Mouse (Mus musculus) limb, embryonic 13.5 days (tissue): ENCODE measurements at regions not wholly inside any gene's neighbourhood (a gene's known extent, or its start where the extent isn't known, plus 50 kb on each side); places are given as distances from the start of the nearest gene placed in this dataset.

Experiments used
- ATAC-seq: fragments of 200-750 bp; cut with Nextera tagmentation; 2 replicates; pipeline ENCODE4 v1.8.0; 2017; ENCODE audit warnings: low read depth, moderate number of reproducible peaks, moderate TSS enrichment; ENCODE audit not compliant: low FRiP score
- H3K27ac ChIP-seq: fragments of 300-500 bp; sonication (generic); 2 replicates; pipeline ENCODE4 v1.5.1; 2015; ENCODE audit warnings: inconsistent platforms, mild to moderate bottlenecking, moderate library complexity
- H3K27me3 ChIP-seq: fragments of 300-500 bp; sonication (generic); 2 replicates; pipeline ENCODE4 v1.6.1; 2015; ENCODE audit warnings: mild to moderate bottlenecking, inconsistent platforms
- H3K36me3 ChIP-seq: fragments of 300-500 bp; sonication (generic); 2 replicates; pipeline ENCODE4 v1.6.1; 2015; ENCODE audit warnings: inconsistent platforms, mild to moderate bottlenecking, moderate library complexity
- H3K4me1 ChIP-seq: fragments of 300-500 bp; sonication (generic); 2 replicates; pipeline ENCODE4 v1.6.1; 2015; ENCODE audit warnings: inconsistent platforms
- H3K4me2 ChIP-seq: fragments of 300-500 bp; sonication (generic); replicated peaks from 2 replicates; pipeline ENCODE4 v1.6.1; 2015; ENCODE audit warnings: inconsistent platforms, mild to moderate bottlenecking, moderate library complexity
- H3K4me3 ChIP-seq: fragments of 300-500 bp; sonication (generic); 2 replicates; pipeline ENCODE4 v1.5.1; 2015; ENCODE audit warnings: moderate library complexity, mild to moderate bottlenecking, inconsistent platforms
- H3K9ac ChIP-seq: fragments of 300-500 bp; sonication (generic); 2 replicates; pipeline ENCODE4 v1.6.1; 2015; ENCODE audit warnings: mild to moderate bottlenecking, inconsistent platforms
- H3K9me3 ChIP-seq: fragments of 300-500 bp; sonication (generic); 2 replicates; pipeline ENCODE4 v1.6.1; 2016; ENCODE audit warnings: inconsistent platforms
- WGBS: fragments of 180-500 bp; shearing (Covaris S2); methylation state at CpG from one replicate; pipeline ENCODE4 v1.1.7; 2015; 5-methylcytosine and 5-hydroxymethylcytosine counted together

DNA sequence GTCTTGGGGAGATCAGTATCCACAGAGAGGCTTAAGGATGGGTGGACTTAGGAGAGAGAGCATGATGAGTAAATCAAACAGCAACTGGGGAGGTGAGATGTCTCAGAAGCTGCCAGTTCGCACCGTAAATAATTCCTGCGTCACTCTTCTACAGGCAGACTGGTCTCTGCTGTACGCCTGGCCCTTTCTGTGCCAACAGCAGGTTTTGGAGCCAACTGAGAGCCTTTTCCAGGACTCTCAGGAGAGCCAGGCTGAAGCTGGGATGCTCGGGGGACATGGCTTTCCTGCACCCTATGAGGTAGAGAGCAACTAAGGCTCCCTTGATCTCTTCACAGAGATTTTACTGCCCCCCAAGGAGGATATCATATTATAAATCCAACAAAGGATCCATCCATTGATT, 134.3 kb upstream of the Gsc start:
- no peak overlapping the region for H3K27ac ChIP-seq
- 83% methylated on average over 5 of the region's 5 CpGs for WGBS
- H3K9me3 ChIP-seq, result peaks cover 6% of the 10 kb centered on the region
- H3K4me2 ChIP-seq, result no peak overlapping the region
- H3K9ac ChIP-seq, result no peak overlapping the region
- peaks cover 26% of the 10 kb centered on the region for H3K4me1 ChIP-seq
- ATAC-seq, result no peak
- no peaks in the 10 kb centered on the region for H3K36me3 ChIP-seq
- H3K4me3 ChIP-seq, result no peak overlapping the region
- peaks cover 39% of the 10 kb centered on the region for H3K27me3 ChIP-seq

- no peak overlapping the region for H3K27ac ChIP-seq
- H3K27me3 ChIP-seq, result peaks cover 39% of the 10 kb centered on the region
- no peak overlapping the region for H3K4me2 ChIP-seq
- ATAC-seq, result no peak
- H3K9me3 ChIP-seq, result no peaks in the 10 kb centered on the region
- H3K4me3 ChIP-seq, result no peak overlapping the region
- peak overlapping the region; percentile 13; the same call in 1 of the 2 replicates for H3K9ac ChIP-seq
- WGBS, result 44% methylated on average over 24 of the region's 24 CpGs
- peaks cover 24% of the 10 kb centered on the region for H3K4me1 ChIP-seq
- H3K36me3 ChIP-seq, result no peaks in the 10 kb centered on the region
These were observed 132.6 kb upstream of the Gsc start for GRCm38 (mm10) chr12:104605535-104606399.

- ATAC-seq, result no peak
- 70% methylated on average over 2 of the region's 2 CpGs for WGBS
These were observed 124.9 kb upstream of the Gsc start for GRCm38 (mm10) chr12:104598056-104598455.

GRCm38 (mm10) chr12:104593526-104594155, 120.5 kb upstream of the Gsc start:
- 12% methylated on average over 19 of the region's 19 CpGs for WGBS
- H3K36me3 ChIP-seq, result no peaks in the 10 kb centered on the region
- ATAC-seq, result peak; percentile 67
- peak overlapping the region; percentile 51 for H3K4me2 ChIP-seq
- H3K4me1 ChIP-seq, result peaks cover 44% of the 10 kb centered on the region
- no peak overlapping the region for H3K9ac ChIP-seq
- peak overlapping the region; percentile 0; the same call in 1 of the 2 replicates for H3K4me3 ChIP-seq
- H3K27me3 ChIP-seq, result peaks cover 36% of the 10 kb centered on the region
- H3K27ac ChIP-seq, result peak overlapping the region; percentile 18; the same call in 1 of the 2 replicates
- H3K9me3 ChIP-seq, result no peaks in the 10 kb centered on the region

More at GRCm38 (mm10) chr12:104598056-104598455, 124.9 kb upstream of the Gsc start:
- H3K4me2 ChIP-seq, result no peak overlapping the region
- no peaks in the 10 kb centered on the region for H3K9me3 ChIP-seq
- H3K4me3 ChIP-seq, result no peak overlapping the region
- H3K27me3 ChIP-seq, result peaks cover 25% of the 10 kb centered on the region
- no peaks in the 10 kb centered on the region for H3K36me3 ChIP-seq
- H3K4me1 ChIP-seq, result peaks cover 10% of the 10 kb centered on the region
- no peak overlapping the region for H3K27ac ChIP-seq
- H3K9ac ChIP-seq, result no peak overlapping the region

- Histone ChIP-seq H3K4me1 (peaks cover 44% of the 10 kb centered on the region), H3K9me3 (no peaks in the 10 kb centered on the region), H3K4me2 (peak overlapping the region; percentile 51), H3K9ac (no peak overlapping the region), H3K4me3 (peak overlapping the region; percentile 0; the same call in 1 of the 2 replicates), H3K27me3 (peaks cover 42% of the 10 kb centered on the region), H3K27ac (peak overlapping the region; percentile 18; the same call in 1 of the 2 replicates), H3K36me3 (no peaks in the 10 kb centered on the region)
- 17% methylated on average over 21 of the region's 21 CpGs for WGBS
- ATAC-seq, result peak; percentile 59
These were observed 119.8 kb upstream of the Gsc start for GRCm38 (mm10) chr12:104592791-104593525.

- 65% methylated on average over 7 of the region's 7 CpGs for WGBS
- Histone ChIP-seq H3K27ac (no peak overlapping the region), H3K9ac (no peak overlapping the region), H3K4me3 (no peak overlapping the region), H3K4me1 (peaks cover 46% of the 10 kb centered on the region), H3K4me2 (no peak overlapping the region), H3K9me3 (no peaks in the 10 kb centered on the region), H3K36me3 (no peaks in the 10 kb centered on the region), H3K27me3 (peaks cover 49% of the 10 kb centered on the region)
- ATAC-seq, result no peak
These were observed 118.4 kb upstream of the Gsc start for GRCm38 (mm10) chr12:104591571-104591970.

- Histone ChIP-seq H3K27ac (no peak overlapping the region), H3K4me3 (no peak overlapping the region), H3K4me2 (peak overlapping the region; percentile 27; the same call in 1 of the 2 replicates), H3K36me3 (no peaks in the 10 kb centered on the region), H3K9ac (no peak overlapping the region), H3K27me3 (peaks cover 48% of the 10 kb centered on the region), H3K9me3 (no peaks in the 10 kb centered on the region), H3K4me1 (peaks cover 46% of the 10 kb centered on the region)
- ATAC-seq, result no peak; the same call in 1 of the 2 replicates
- WGBS, result 52% methylated on average over 8 of the region's 8 CpGs
These were observed 117.2 kb upstream of the Gsc start for GRCm38 (mm10) chr12:104590291-104590690.

GRCm38 (mm10) chr12:104584408-104584807, 111.3 kb upstream of the Gsc start:
- peaks cover 59% of the 10 kb centered on the region for H3K27me3 ChIP-seq
- H3K4me3 ChIP-seq, result no peak overlapping the region
- H3K36me3 ChIP-seq, result no peaks in the 10 kb centered on the region
- H3K4me2 ChIP-seq, result no peak overlapping the region
- ATAC-seq, result no peak
- no peak overlapping the region for H3K9ac ChIP-seq
- H3K27ac ChIP-seq, result no peak overlapping the region
- 64% methylated on average over 9 of the region's 9 CpGs for WGBS
- H3K9me3 ChIP-seq, result no peaks in the 10 kb centered on the region
- peaks cover 35% of the 10 kb centered on the region for H3K4me1 ChIP-seq

DNA sequence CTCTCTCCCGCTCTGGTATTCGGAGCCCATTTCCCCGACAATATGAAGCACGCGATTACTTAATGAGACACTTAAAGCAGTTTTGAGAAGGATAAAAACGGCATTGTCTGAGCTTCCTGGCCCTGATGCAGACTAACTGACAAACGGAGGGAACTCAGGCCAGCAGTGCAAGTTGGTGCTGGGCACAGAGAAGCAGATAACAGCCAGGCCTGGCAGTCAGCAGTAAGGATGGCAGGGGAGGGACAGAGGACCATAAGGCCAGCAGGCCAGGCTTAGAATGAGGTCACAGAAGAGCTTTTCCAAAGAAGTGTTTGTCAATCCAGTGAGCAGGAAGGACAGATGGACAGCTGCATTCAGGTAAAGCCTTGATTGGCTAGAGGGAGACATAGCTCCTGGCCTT, 107.7 kb upstream of the Gsc start:
- Histone ChIP-seq H3K27ac (no peak overlapping the region), H3K4me3 (no peak overlapping the region), H3K9ac (no peak overlapping the region), H3K9me3 (no peaks in the 10 kb centered on the region), H3K36me3 (no peaks in the 10 kb centered on the region), H3K4me2 (no peak overlapping the region), H3K4me1 (peaks cover 49% of the 10 kb centered on the region), H3K27me3 (peaks cover 56% of the 10 kb centered on the region)
- 47% methylated on average over 7 of the region's 7 CpGs for WGBS
- no peak for ATAC-seq

DNA sequence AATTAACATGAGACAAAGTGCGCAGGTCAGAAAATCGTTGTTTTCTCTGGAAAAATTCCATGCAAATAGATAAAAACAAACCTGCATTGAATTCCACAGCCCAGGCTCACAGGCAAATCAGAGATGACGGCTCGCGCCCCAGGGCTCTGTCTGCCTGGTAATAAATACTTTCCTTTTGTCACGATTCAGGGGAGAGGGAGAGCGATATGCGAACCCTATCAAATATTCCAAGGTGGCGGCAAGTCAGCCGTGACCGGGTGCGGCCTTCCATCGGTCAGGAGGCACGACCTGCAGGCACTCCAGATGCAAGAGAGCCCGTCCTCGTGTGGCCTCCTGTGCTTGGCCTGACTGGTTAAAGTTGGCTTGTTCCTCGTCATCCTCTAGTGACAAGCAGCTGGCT, 94.5 kb upstream of the Gsc start:
- no peak for ATAC-seq
- H3K9me3 ChIP-seq, result no peaks in the 10 kb centered on the region
- H3K27ac ChIP-seq, result no peak overlapping the region
- no peaks in the 10 kb centered on the region for H3K36me3 ChIP-seq
- peaks cover 8% of the 10 kb centered on the region; the same call in 1 of the 2 replicates for H3K4me1 ChIP-seq
- no peak overlapping the region for H3K9ac ChIP-seq
- H3K27me3 ChIP-seq, result peaks cover 6% of the 10 kb centered on the region; the same call in 1 of the 2 replicates
- H3K4me2 ChIP-seq, result no peak overlapping the region
- no peak overlapping the region for H3K4me3 ChIP-seq
- 66% methylated on average over 17 of the region's 17 CpGs for WGBS

DNA sequence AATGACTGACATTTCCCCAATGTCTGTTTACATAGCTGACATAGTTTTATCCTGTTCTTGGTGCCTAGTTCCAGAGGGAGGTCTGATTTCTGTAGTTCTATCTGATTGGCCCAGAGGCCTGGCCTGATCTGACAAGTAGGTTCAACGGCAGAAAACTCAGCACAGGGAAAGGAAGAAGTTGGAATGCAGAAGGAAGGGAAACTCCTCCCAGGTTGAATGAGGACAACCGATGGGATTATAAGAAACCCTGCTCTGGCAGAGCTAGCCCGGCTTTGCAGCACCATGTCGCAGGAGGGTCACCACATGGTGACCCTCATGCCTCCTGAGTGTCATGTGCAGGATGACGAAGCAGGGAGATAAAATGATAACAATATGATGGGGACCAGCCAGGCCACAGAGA, 89.8 kb upstream of the Gsc start:
- no peaks in the 10 kb centered on the region; the same call in 1 of the 2 replicates for H3K27me3 ChIP-seq
- no peak overlapping the region for H3K27ac ChIP-seq
- WGBS, result 58% methylated on average over 5 of the region's 5 CpGs
- no peak overlapping the region for H3K4me3 ChIP-seq
- ATAC-seq, result no peak
- H3K36me3 ChIP-seq, result no peaks in the 10 kb centered on the region
- H3K4me1 ChIP-seq, result peaks cover 13% of the 10 kb centered on the region; the same call in 1 of the 2 replicates
- no peaks in the 10 kb centered on the region for H3K9me3 ChIP-seq
- no peak overlapping the region for H3K4me2 ChIP-seq
- no peak overlapping the region for H3K9ac ChIP-seq
